In genomic region chr11:53139666-53140065, GRCm38 (mm10) we compare ENCODE assay signal across 16 mouse cellular contexts.
DNase-seq lines count a peak whose midpoint lies in the region; ATAC-seq and TF ChIP-seq lines count a peak whose summit lies in the region.
"Had no signal": no experiment of that assay in that cellular context is flagged by ENCODE, and none has a peak within 500 bp of the region (broad histone marks: within the 10 kb centered on the region; RNA-seq: fewer than 3 reads in every experiment).

No protein-coding gene starts in this region.

- no peak for DNase-seq in kidney, postnatal 0 days (ENCODE audit: low spot score)
- DNase-seq in kidney, postnatal 10 days, result no peak
- DNase-seq in CD4-positive helper T cell, adult 2 months (ENCODE audit: low read depth, low spot score), result peak; percentile 25
- DNase-seq in brain, embryonic 14.5 days (ENCODE audit: low read depth), result peak; percentile 49
- peak; percentile 51 for DNase-seq in thymus, adult 2 months
- no peak for DNase-seq in frontal cortex, adult 2 months (ENCODE audit: extremely low spot score in 1 of 2, low spot score in 1 of 2)
- DNase-seq: adrenal gland, postnatal 36 days; heart, adult 2 months; kidney, adult 18-20 months had no signal

- TF ChIP-seq CTCF in kidney, postnatal 0 days (IDR thresholded peaks at IDR 0.05; ENCODE audit: low read depth), result peak; percentile 45
- no peak for TF ChIP-seq CTCF in brain, embryonic 14.5 days (IDR thresholded peaks at IDR 0.05; ENCODE audit: borderline replicate concordance, extremely low read depth, insufficient read depth, insufficient read length)
- no peak for TF ChIP-seq CTCF in thymus, adult 2 months (IDR thresholded peaks at IDR 0.05; ENCODE audit: borderline replicate concordance, control insufficient read depth, extremely low read depth, insufficient read depth, low read length, poor library complexity)

- H3K9me3 ChIP-seq in kidney, postnatal 0 days (replicated peaks; ENCODE audit: low read length), result no peaks in the 10 kb centered on the region
- H3K9me3 ChIP-seq: forebrain, embryonic 13.5 days; hindbrain, embryonic 12.5 days; limb, embryonic 12.5 days; neural tube, embryonic 12.5 days had no signal

- H3K4me2 ChIP-seq in kidney, postnatal 0 days (ENCODE audit: low read length), result no peak overlapping the region
- H3K4me2 ChIP-seq: forebrain, embryonic 13.5 days; hindbrain, embryonic 12.5 days; limb, embryonic 12.5 days; midbrain, embryonic 11.5 days; neural tube, embryonic 12.5 days had no signal

- no peak for TF ChIP-seq POLR2A in brain, embryonic 14.5 days (IDR thresholded peaks at IDR 0.05; ENCODE audit: borderline replicate concordance, extremely low read depth, insufficient read depth, insufficient read length, poor library complexity, severe bottlenecking)
- TF ChIP-seq POLR2A in thymus, adult 2 months (IDR thresholded peaks at IDR 0.05; ENCODE audit: control insufficient read depth, extremely low read depth, insufficient read depth, low read length, poor library complexity), result no peak

- H3K4me3 ChIP-seq in kidney, postnatal 0 days (replicated peaks; ENCODE audit: low read depth, low read length), result no peak overlapping the region
- H3K4me3 ChIP-seq in thymus, adult 2 months (ENCODE audit: control insufficient read depth, insufficient read depth, low read length), result no peak overlapping the region
- H3K4me3 ChIP-seq: forebrain, embryonic 13.5 days; heart, adult 2 months; hindbrain, embryonic 12.5 days; limb, embryonic 12.5 days; neural tube, embryonic 12.5 days had no signal

- no peaks in the 10 kb centered on the region for H3K4me1 ChIP-seq in kidney, postnatal 0 days (replicated peaks; ENCODE audit: insufficient read depth, low read length)
- peaks cover 33% of the 10 kb centered on the region for H3K4me1 ChIP-seq in thymus, adult 2 months (replicated peaks; ENCODE audit: control insufficient read depth, insufficient read depth, low read length)

- WGBS in kidney, postnatal 0 days, result 73% methylated on average over 3 of the region's 3 CpGs
- 62% methylated on average over 3 of the region's 3 CpGs for WGBS in thymus, adult 2 months

- no peak for ATAC-seq in kidney, postnatal 0 days (replicated peaks; ENCODE audit: low FRiP score, low read depth)
- ATAC-seq in CD4-positive, CD25-positive, alpha-beta regulatory T cell, adult 4 months, result no peak
- ATAC-seq: forebrain, embryonic 13.5 days had no signal

- H3K27me3 ChIP-seq in kidney, postnatal 0 days (ENCODE audit: insufficient read depth, low read length), result no peaks in the 10 kb centered on the region
- no peaks in the 10 kb centered on the region for H3K27me3 ChIP-seq in thymus, adult 2 months (ENCODE audit: control insufficient read depth, insufficient read depth, low read length)
- H3K27me3 ChIP-seq: forebrain, embryonic 13.5 days; hindbrain, embryonic 12.5 days; limb, embryonic 12.5 days had no signal

- H3K36me3 ChIP-seq in kidney, postnatal 0 days (ENCODE audit: insufficient read depth, low read length), result no peaks in the 10 kb centered on the region
- no peaks in the 10 kb centered on the region for H3K36me3 ChIP-seq in thymus, adult 2 months (ENCODE audit: control insufficient read depth, insufficient read depth, low read length)
- H3K36me3 ChIP-seq: hindbrain, embryonic 12.5 days; limb, embryonic 12.5 days; neural tube, embryonic 12.5 days had no signal

- no peak overlapping the region for H3K27ac ChIP-seq in kidney, postnatal 0 days
- H3K27ac ChIP-seq in thymus, adult 2 months (ENCODE audit: control insufficient read depth, insufficient read depth, low read length), result no peak overlapping the region
- H3K27ac ChIP-seq: forebrain, embryonic 13.5 days; heart, adult 2 months; hindbrain, embryonic 12.5 days; limb, embryonic 12.5 days; liver, embryonic 14.5 days; neural tube, embryonic 12.5 days had no signal

- H3K9ac ChIP-seq in kidney, postnatal 0 days (ENCODE audit: low read depth, low read length), result no peak overlapping the region
- H3K9ac ChIP-seq: forebrain, embryonic 13.5 days; hindbrain, embryonic 12.5 days; limb, embryonic 12.5 days; liver, embryonic 14.5 days; neural tube, embryonic 12.5 days had no signal

Comparison
In these comparisons a context has a peak if more than half of its experiments do, and no peak if none do; other contexts are left out.
1. DNase-seq: peak in CD4-positive helper T cell, adult 2 months (single experiment), brain, embryonic 14.5 days (single experiment) and thymus, adult 2 months (single experiment); none in kidney, postnatal 0 days (single experiment), kidney, postnatal 10 days (single experiment) and frontal cortex, adult 2 months (0 of 2).